Mouse (Mus musculus) spleen, adult 2 months (tissue): ENCODE measurements around the gene Fmnl3.

Source experiments
- CTCF ChIP-seq: fragments of 200-500 bp; IDR thresholded peaks from 2 replicates; pipeline ENCODE4 v1.5.1; 2011; ENCODE audit warnings: mild to moderate bottlenecking, inconsistent platforms; ENCODE audit not compliant: insufficient read depth, insufficient read length, insufficient replicate concordance; ENCODE audit errors: extremely low read depth
- POLR2A ChIP-seq: fragments of 200-500 bp; IDR thresholded peaks from 2 replicates; pipeline ENCODE4 v1.6.1; 2011; ENCODE audit warnings: low read depth, low read length, inconsistent platforms

DNA sequence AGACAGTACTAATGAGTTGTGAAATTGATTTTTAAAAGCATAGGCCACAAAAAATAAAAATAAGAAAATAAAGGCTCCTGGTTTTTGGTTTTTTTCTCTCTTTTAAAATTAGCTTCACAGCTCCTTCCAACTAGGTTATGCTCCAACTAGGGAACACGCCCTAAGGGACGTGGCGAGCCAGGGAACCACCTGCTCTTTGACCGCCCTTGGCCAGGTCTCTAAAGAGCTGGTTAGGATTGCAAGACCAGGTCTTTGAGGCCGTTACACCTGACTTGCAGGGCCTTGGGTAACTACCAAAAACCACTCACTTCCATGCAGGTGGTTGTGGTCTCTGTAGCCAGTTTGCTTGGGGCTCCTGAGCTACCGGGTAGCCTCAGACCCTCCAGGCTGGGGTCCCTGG is 21.7 kb upstream of the Fmnl3 start:
- TF ChIP-seq POLR2A, result no peak
- no peak for TF ChIP-seq CTCF
